Mouse (Mus musculus) monocyte, adult 5-6 weeks (primary cell): ENCODE measurements around the gene H2-M11. TPM values are rescaled to one million over a fixed set of nuclear protein-coding genes. Genes with fewer than 3 reads are reported as not detected.

ENCODE experiments used
- ATAC-seq: fragments of 153-309, 156-312 bp; replicated peaks from 2 replicates; pipeline ENCODE4 v1.8.0; 2017; ENCODE audit warnings: mild to moderate bottlenecking; ENCODE audit not compliant: low TSS enrichment, insufficient number of reproducible peaks, severe bottlenecking, poor library complexity, low FRiP score
- total RNA-seq: library from RNA; stranded (forward); fragments of 200-1000, 200-491, 200-594 nt; gene quantifications from 3 replicates; pipeline ENCODE4 v1.2.3, GENCODE M21; 2017

H2-M11 gene
- total RNA-seq: not detected in 3 replicates

DNA sequence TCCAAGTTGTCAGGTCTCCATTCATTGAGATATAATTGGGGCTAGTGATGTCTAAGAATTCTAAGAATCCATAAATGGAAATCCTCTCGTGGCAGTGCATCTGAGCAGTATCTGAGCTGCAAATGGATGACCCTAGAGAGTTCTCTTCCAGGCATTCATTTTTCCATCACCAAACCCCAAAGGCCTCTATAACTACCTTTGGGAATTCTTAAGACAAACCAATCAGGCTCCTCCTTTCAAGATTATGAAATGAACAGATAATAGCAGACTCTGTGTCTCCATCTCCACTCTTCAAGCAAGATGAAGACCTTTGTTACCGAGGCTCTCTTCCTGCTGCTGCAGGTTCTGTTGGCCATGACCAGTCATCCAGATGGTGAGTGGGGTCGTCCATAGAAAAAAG is at the start of gene H2-M11:
H2-M11 (plus strand) TSS at position 301 of the 400 bp plus-strand sequence.
- no peak for ATAC-seq

DNA sequence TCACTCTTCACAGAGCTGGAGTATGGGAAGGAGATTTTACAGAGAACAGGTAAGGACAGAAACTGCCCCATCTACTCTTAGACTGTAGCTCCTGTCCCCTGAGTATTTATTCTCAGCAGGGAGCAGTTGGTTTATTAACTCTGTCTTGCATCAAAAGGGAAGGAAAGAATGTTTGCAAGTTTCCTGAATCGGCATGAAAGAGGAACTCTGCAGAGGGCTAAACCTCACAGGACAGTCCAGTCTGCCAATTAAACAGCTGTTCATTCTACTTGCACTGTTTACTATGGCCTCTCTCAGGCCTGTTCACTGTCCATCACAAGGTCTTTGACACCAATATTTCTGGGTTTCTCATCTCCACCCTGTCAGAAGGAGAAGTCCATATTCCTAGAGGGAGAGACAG is 46.4 kb upstream of the H2-M11 start:
- ATAC-seq: no peak

- ATAC-seq: no peak
Measured at GRCm38 (mm10) chr17:36503910-36504309, 43.0 kb upstream of the H2-M11 start.

Other genes starting within 250 kb of the H2-M11 start
- gene H2-M10.1, start 220.9 kb upstream of the H2-M11 start, total RNA-seq: not detected in 3 replicates
- not detected in 3 replicates for gene H2-M10.3, start 178.7 kb upstream of the H2-M11 start, total RNA-seq
- gene H2-M10.4, start 84.7 kb upstream of the H2-M11 start, total RNA-seq: not detected in 3 replicates
- not detected in 3 replicates for gene H2-M9, start 95.6 kb downstream of the H2-M11 start, total RNA-seq
- not detected in 3 replicates for gene H2-M1, start 125.1 kb downstream of the H2-M11 start, total RNA-seq
- not detected in 3 replicates for gene H2-M10.5, start 225.8 kb downstream of the H2-M11 start, total RNA-seq